Mouse (Mus musculus): ENCODE data around the gene Slc38a10. TPM values are rescaled to one million over a fixed set of nuclear protein-coding genes. Genes with fewer than 3 reads are reported as not detected.

The Slc38a10 gene
- polyA plus RNA-seq, 1 experiment from 2014 or later = 107 TPM

- DNase-seq (ENCODE audit: low read depth, low spot score) = no peak
- TF ChIP-seq CTCF (IDR thresholded peaks at IDR 0.05) = no peak
- CTCF ChIA-PET = interaction anchor here (1.2 kb wide), 1 partner anchor 9 kb away, joined by 3 read pairs; no protein-coding TSS in a partner anchor
- in situ Hi-C loops (cut with MboI; ENCODE audit: low pct_unique_long_range_greater_than_20kb) = no loop called here
- POLR2A ChIA-PET = no interaction called here
- no peaks in the 10 kb centered on the region for H3K27me3 ChIP-seq
- no peak for ATAC-seq
These were observed 12.9 kb upstream of the Slc38a10 start for GRCm38 (mm10) chr11:120164028-120164427.

GRCm38 (mm10) chr11:120163207-120163606 lies 12.1 kb upstream of the Slc38a10 start:
- CTCF ChIA-PET = interaction anchor here (1.1 to 1.2 kb wide), 3 partner anchors 11 to 144 kb away, joined by 3 to 4 read pairs (median 3); no protein-coding TSS in a partner anchor
- TF ChIP-seq CTCF (IDR thresholded peaks at IDR 0.05) = no peak
- ATAC-seq (no peak), DNase-seq (ENCODE audit: low read depth, low spot score) (no peak)
- H3K27me3 ChIP-seq = no peaks in the 10 kb centered on the region
- POLR2A ChIA-PET = interaction anchor here (0.7 to 0.9 kb wide), 3 partner anchors 15 to 515 kb away, joined by 3 to 6 read pairs (median 4); no protein-coding TSS in a partner anchor
- in situ Hi-C loops (cut with MboI; ENCODE audit: low pct_unique_long_range_greater_than_20kb) = no loop called here

- no peaks in the 10 kb centered on the region for H3K27me3 ChIP-seq
- no peak for DNase-seq (ENCODE audit: low read depth, low spot score)
- TF ChIP-seq CTCF (IDR thresholded peaks at IDR 0.05) = no peak
- POLR2A ChIA-PET = no interaction called here
- in situ Hi-C loops (cut with MboI; ENCODE audit: low pct_unique_long_range_greater_than_20kb) = no loop called here
- ATAC-seq = no peak
- CTCF ChIA-PET = interaction anchor here (1.5 kb wide), 1 partner anchor 12 kb away, joined by 3 read pairs; no protein-coding TSS in a partner anchor
These were observed 10.1 kb upstream of the Slc38a10 start for GRCm38 (mm10) chr11:120161245-120161644.

GRCm38 (mm10) chr11:120160478-120160877 lies 9.3 kb upstream of the Slc38a10 start:
- ATAC-seq (no peak), DNase-seq (ENCODE audit: low read depth, low spot score) (no peak)
- ChIA-PET POLR2A (no interaction called here), CTCF (no interaction called here)
- in situ Hi-C loops (cut with MboI; ENCODE audit: low pct_unique_long_range_greater_than_20kb) = no loop called here
- TF ChIP-seq CTCF (IDR thresholded peaks at IDR 0.05) = no peak
- no peaks in the 10 kb centered on the region for H3K27me3 ChIP-seq

GRCm38 (mm10) chr11:120159653-120160052 lies 8.5 kb upstream of the Slc38a10 start:
- in situ Hi-C loops (cut with MboI; ENCODE audit: low pct_unique_long_range_greater_than_20kb) = no loop called here
- TF ChIP-seq CTCF (IDR thresholded peaks at IDR 0.05) = no peak
- ATAC-seq (no peak), DNase-seq (ENCODE audit: low read depth, low spot score) (no peak)
- ChIA-PET CTCF (interaction anchor here (1.4 kb wide), 1 partner anchor 148 kb away, joined by 3 read pairs; no protein-coding TSS in a partner anchor), POLR2A (no interaction called here)
- H3K27me3 ChIP-seq = no peaks in the 10 kb centered on the region

- no peaks in the 10 kb centered on the region for H3K27me3 ChIP-seq
- ATAC-seq = no peak
- no peak for DNase-seq (ENCODE audit: low read depth, low spot score)
- TF ChIP-seq CTCF (IDR thresholded peaks at IDR 0.05) = no peak
- ChIA-PET CTCF (interaction anchor here (1.4 kb wide), 1 partner anchor 148 kb away, joined by 3 read pairs; no protein-coding TSS in a partner anchor), POLR2A (no interaction called here)
- in situ Hi-C loops (cut with MboI; ENCODE audit: low pct_unique_long_range_greater_than_20kb) = no loop called here
These were observed 7.7 kb upstream of the Slc38a10 start for GRCm38 (mm10) chr11:120158828-120159227.

GRCm38 (mm10) chr11:120150440-120151112 lies 570 bp downstream of the Slc38a10 start:
- ChIA-PET CTCF (interaction anchor here (1.4 to 1.7 kb wide), 2 partner anchors 28 to 40 kb away, joined by 3 to 4 read pairs; no protein-coding TSS in a partner anchor), POLR2A (no interaction called here)
- ATAC-seq = peak; percentile 34
- no peak for DNase-seq (ENCODE audit: low read depth, low spot score)
- H3K27me3 ChIP-seq = no peaks in the 10 kb centered on the region
- in situ Hi-C loops (cut with MboI; ENCODE audit: low pct_unique_long_range_greater_than_20kb) = no loop called here
- TF ChIP-seq CTCF (IDR thresholded peaks at IDR 0.05) = no peak

GRCm38 (mm10) chr11:120149510-120150200 lies 1.5 kb downstream of the Slc38a10 start:
- TF ChIP-seq CTCF (IDR thresholded peaks at IDR 0.05) = no peak
- ATAC-seq = no peak
- in situ Hi-C loops (cut with MboI; ENCODE audit: low pct_unique_long_range_greater_than_20kb) = no loop called here
- ChIA-PET CTCF (interaction anchor here (1.4 to 1.7 kb wide), 2 partner anchors 28 to 39 kb away, joined by 3 to 4 read pairs; no protein-coding TSS in a partner anchor), POLR2A (interaction anchor here (0.8 to 0.9 kb wide), 3 partner anchors 12 to 165 kb away, joined by 3 read pairs; no protein-coding TSS in a partner anchor)
- DNase-seq (ENCODE audit: low read depth, low spot score) = no peak
- H3K27me3 ChIP-seq = no peaks in the 10 kb centered on the region

GRCm38 (mm10) chr11:120148201-120148855 lies 2.8 kb downstream of the Slc38a10 start:
- DNase-seq (ENCODE audit: low read depth, low spot score) = no peak
- no peaks in the 10 kb centered on the region for H3K27me3 ChIP-seq
- in situ Hi-C loops (cut with MboI; ENCODE audit: low pct_unique_long_range_greater_than_20kb) = no loop called here
- TF ChIP-seq CTCF (IDR thresholded peaks at IDR 0.05) = no peak
- POLR2A ChIA-PET = no interaction called here
- CTCF ChIA-PET = no interaction called here
- no peak for ATAC-seq

GRCm38 (mm10) chr11:120143708-120144497 lies 7.2 kb downstream of the Slc38a10 start:
- CTCF ChIA-PET = interaction anchor here (1.4 to 1.7 kb wide), 2 partner anchors 25 to 162 kb away, joined by 3 to 6 read pairs; no protein-coding TSS in a partner anchor
- no peaks in the 10 kb centered on the region for H3K27me3 ChIP-seq
- DNase-seq (ENCODE audit: low read depth, low spot score) = no peak
- POLR2A ChIA-PET = interaction anchor here (1.2 kb wide), 1 partner anchor 86 kb away, joined by 3 read pairs; no protein-coding TSS in a partner anchor
- ATAC-seq = peak; percentile 47
- TF ChIP-seq CTCF (IDR thresholded peaks at IDR 0.05) = no peak
- in situ Hi-C loops (cut with MboI; ENCODE audit: low pct_unique_long_range_greater_than_20kb) = no loop called here

Measured in Patski (cell line).